Mouse (Mus musculus) cortical plate, adult 2 months (tissue): Measurements from ENCODE around the gene Nrip2. TPM values are rescaled to one million over a fixed set of nuclear protein-coding genes. Genes with fewer than 3 reads are reported as not detected.

Experiments
- H3K27ac ChIP-seq: fragments of 200-500 bp; 2 replicates; pipeline ENCODE4 v1.5.1; 2012; ENCODE audit warnings: low read length, control low read depth, inconsistent platforms; ENCODE audit not compliant: insufficient read depth
- H3K4me1 ChIP-seq: fragments of 200-500 bp; 2 replicates; pipeline ENCODE4 v1.6.1; 2011; ENCODE audit warnings: low read length; ENCODE audit not compliant: control insufficient read depth, insufficient read depth
- H3K4me3 ChIP-seq: fragments of 200-500 bp; 2 replicates; pipeline ENCODE4 v1.5.1; 2011; ENCODE audit warnings: mild to moderate bottlenecking, low read length, control low read depth; ENCODE audit not compliant: insufficient read depth
- CTCF ChIP-seq: fragments of 200-500 bp; IDR thresholded peaks from 2 replicates; pipeline ENCODE4 v1.5.1; 2011; ENCODE audit warnings: mild to moderate bottlenecking, control low read depth, low read length; ENCODE audit not compliant: insufficient read depth; ENCODE audit errors: extremely low read depth
- POLR2A ChIP-seq: fragments of 200-500 bp; IDR thresholded peaks from 2 replicates; pipeline ENCODE4 v1.6.1; 2011; ENCODE audit warnings: mild to moderate bottlenecking, low read length, control low read depth; ENCODE audit not compliant: insufficient read depth; ENCODE audit errors: extremely low read depth
- polyA plus RNA-seq: library from polyadenylated mRNA; depleted of rRNA; stranded (reverse); fragments of >200 nt; gene quantifications from 2 replicates; pipeline ENCODE4 v1.2.3, GENCODE M21; 2012

Gene Nrip2
- polyA plus RNA-seq, 1 experiment: 16.1 TPM

DNA sequence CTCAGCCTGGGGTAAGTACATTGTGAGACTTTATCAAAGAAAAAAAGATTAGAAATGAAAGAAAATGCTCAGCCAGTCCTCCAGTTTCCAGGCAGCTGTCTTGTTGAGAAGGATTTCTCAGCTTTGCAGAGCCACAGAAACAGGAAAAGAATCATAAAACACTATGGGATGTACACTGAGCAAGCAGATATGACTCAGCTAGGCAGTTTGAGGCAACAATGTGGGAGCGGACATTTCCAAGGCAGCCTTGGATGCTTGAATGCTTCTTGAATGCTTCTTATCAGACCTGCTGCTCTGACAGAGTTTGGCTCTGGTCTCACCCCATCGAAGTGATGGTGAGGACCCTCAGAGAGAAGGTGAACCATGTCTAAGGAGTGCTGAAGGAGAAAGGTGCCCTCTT is 21.9 kb downstream of the Nrip2 start:
- TF ChIP-seq CTCF (no peak), POLR2A (0 out of 2 replicates have a peak, but pooled peaks have one; percentile 32)
- H3K4me3 ChIP-seq: no peak overlapping the region
- H3K4me1 ChIP-seq: no peaks in the 10 kb centered on the region
- peak overlapping the region; percentile 47 for H3K27ac ChIP-seq

DNA sequence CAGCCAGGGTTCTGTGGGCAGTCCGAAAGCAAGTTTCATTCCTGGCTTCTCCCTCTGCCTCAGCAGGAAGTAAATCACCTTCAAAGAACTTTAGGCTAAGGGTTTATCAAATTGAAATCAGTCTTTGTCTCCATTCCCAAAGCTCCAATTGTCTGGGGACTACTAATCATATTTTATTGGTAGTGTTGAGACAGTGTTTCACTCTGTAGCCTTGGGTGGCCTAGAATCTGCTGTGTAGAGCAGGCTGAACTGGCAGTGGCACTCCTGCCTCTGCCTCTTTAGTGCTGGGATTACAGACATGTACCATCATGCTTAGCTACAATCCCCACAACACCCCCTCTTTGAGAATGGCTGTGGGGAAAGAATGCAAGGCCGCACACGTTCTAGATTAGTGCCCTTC is 22.4 kb downstream of the Nrip2 start:
- TF ChIP-seq POLR2A (no peak), CTCF (no peak)
- Histone ChIP-seq H3K4me1 (no peaks in the 10 kb centered on the region), H3K27ac (peak overlapping the region; percentile 47), H3K4me3 (no peak overlapping the region)

DNA sequence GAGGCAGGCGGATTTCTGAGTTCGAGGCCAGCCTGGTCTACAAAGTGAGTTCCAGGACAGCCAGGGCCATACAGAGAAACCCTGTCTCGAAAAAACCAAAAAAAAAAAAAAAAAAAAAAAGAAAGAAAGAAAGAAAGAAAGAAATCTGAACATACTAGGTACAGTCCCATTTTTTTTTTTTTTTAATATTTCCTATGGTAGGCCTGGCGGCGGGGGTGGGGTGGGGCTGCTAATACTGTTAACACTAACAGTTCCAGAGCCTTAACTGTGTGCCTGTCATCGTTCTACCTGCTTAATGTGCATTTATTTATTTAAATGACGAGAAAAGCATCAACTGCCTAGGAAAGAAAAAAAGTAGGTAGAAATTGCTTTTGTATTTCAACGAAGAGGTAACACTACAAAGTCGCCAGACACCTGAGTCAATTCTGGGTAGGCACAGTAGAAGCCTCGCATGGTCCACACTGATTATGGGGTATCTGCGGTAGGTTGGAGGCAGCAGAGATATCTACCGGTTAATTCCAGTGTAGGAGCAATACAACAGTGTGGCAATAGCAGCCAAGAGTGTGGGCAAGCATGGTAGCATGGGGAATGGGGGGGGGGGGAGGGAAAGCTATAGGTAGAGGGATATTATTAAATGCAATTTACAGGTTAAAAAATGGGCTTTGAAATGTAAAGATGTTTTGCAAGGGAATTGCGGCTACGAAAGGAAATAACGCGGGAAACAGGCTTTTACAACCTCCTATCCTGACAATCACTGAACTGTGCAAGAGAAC is 24.6 kb downstream of the Nrip2 start:
- no peak for TF ChIP-seq POLR2A
- no peak for TF ChIP-seq CTCF
- Histone ChIP-seq H3K4me3 (peak overlapping the region; percentile 46), H3K27ac (peak overlapping the region; percentile 57; the same call in 1 of the 2 replicates), H3K4me1 (no peaks in the 10 kb centered on the region)

- TF ChIP-seq CTCF: no peak
- TF ChIP-seq POLR2A: peak; percentile 96
- H3K27ac ChIP-seq: peak within 1 kb of the TSS; percentile 98
- peak within 1 kb of the TSS; percentile 46 for H3K4me3 ChIP-seq
- H3K4me1 ChIP-seq: no peaks in the 10 kb centered on the region
Measured at GRCm38 (mm10) chr6:128424269-128425019, 25.3 kb downstream of the Nrip2 start, which contains the start of gene Itfg2. TSS of gene Itfg2 (minus strand) at chr6:128424931.

DNA sequence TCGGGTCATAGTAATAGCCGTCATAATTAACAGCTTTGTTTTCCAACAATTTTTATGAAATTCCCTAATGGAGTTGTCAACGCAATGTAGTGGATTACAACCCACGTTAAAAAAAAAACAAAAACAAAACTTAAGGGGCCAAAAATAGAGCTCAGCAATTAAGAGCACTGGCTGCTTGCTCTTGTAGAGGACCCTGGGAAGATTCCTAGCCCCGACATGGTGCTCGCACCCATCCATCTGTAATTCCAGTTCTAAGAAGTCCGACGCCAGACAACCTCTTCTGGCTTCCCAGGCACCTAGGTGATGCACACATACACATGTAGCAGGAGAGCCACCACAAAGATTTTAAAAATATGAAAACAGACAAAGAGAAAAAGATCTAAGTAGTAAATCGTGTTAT is 25.9 kb downstream of the Nrip2 start:
- peak overlapping the region; percentile 46 for H3K4me3 ChIP-seq
- no peaks in the 10 kb centered on the region for H3K4me1 ChIP-seq
- H3K27ac ChIP-seq: peak overlapping the region; percentile 98; the same call in 1 of the 2 replicates
- TF ChIP-seq CTCF: no peak
- TF ChIP-seq POLR2A: no peak

GRCm38 (mm10) chr6:128427571-128427970 is 28.5 kb downstream of the Nrip2 start:
- no peak for TF ChIP-seq CTCF
- no peak for TF ChIP-seq POLR2A

DNA sequence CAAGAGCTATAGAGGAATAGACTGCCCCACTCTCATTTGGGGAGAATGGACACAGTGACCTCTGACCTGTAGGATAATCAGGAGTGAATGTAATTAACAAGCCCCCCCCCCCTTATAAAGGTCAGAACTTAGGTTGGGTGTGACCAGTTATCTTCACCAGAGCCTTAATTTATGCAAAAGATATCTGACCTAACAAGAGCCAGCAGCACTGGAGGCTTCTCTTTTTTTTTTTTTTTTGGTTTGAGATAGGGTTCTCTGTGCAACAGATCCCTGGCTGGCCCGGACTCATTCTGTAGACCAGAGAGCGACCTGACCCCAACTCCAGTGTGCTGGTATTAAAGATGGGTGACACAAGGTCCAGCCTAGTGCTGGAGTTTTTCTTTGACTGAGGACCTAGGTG is 30.2 kb downstream of the Nrip2 start:
- Histone ChIP-seq H3K4me3 (no peak overlapping the region), H3K27ac (no peak overlapping the region), H3K4me1 (no peaks in the 10 kb centered on the region)
- TF ChIP-seq POLR2A (no peak), CTCF (no peak)

More at GRCm38 (mm10) chr6:128427571-128427970, 28.5 kb downstream of the Nrip2 start:
- Histone ChIP-seq H3K4me3 (no peak overlapping the region), H3K4me1 (no peaks in the 10 kb centered on the region), H3K27ac (no peak overlapping the region)

DNA sequence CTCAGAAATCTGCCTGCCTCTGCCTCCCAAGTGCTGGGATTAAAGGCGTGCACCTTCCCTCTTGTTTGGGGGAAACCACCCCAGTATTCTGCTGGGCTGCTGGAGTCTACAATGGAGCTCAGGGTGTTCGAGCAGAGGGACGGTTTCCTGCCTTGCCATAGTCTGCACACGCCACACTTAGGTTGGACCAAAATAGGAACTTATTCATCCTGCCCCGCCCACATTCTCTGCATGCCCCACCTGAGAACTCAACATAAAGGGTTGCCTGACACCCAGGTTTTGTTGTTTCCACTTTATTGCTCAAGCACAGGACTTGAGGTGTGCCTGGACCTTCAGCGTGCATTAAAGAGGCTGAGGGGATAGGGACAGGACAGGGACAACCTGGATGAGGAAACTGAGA is 30.7 kb downstream of the Nrip2 start:
- Histone ChIP-seq H3K4me1 (no peaks in the 10 kb centered on the region), H3K27ac (no peak overlapping the region), H3K4me3 (no peak overlapping the region)
- TF ChIP-seq POLR2A (no peak), CTCF (no peak)

DNA sequence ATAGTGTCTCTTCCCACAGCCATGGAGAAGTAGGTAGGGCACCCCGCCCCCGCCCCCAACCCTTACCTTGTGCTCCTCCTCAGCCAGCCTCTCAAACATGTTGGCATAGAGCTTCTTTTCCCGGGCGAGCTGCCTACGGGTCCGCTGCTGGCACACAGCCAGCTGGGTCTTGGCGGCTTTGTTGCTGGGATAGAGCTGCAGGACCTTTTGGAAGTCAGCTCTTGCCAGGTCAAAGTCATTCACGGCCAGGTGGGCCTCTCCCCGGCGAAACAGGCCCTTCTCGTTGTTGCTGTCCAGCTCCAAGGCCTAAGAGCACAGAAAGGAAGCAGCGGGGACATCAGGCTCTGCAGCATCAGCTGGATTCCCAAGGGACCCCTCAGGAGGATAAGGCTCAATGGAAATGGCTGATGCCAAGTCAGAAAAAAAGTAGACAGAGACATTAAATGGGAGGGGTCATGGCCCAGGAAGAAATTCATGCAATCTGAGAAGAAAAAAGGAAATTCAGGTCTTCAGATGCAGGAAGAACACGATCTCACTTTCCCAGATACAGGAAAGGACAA is 33.3 kb downstream of the Nrip2 start:
- Histone ChIP-seq H3K4me3 (no peak overlapping the region), H3K27ac (no peak overlapping the region), H3K4me1 (no peaks in the 10 kb centered on the region; the same call in 1 of the 2 replicates)
- no peak for TF ChIP-seq CTCF

GRCm38 (mm10) chr6:128433566-128433965 is 34.5 kb downstream of the Nrip2 start:
- Histone ChIP-seq H3K27ac (no peak overlapping the region), H3K4me1 (no peaks in the 10 kb centered on the region; the same call in 1 of the 2 replicates), H3K4me3 (no peak overlapping the region)
- TF ChIP-seq POLR2A (no peak), CTCF (no peak)
